Mouse (Mus musculus) small intestine, adult 2 months (tissue): ENCODE results near the gene Mef2c. TPM values are rescaled to one million over a fixed set of nuclear protein-coding genes. Genes with fewer than 3 reads are reported as not detected.

Experiments
- H3K27ac ChIP-seq: fragments of 200-500 bp; 2 replicates; pipeline ENCODE4 v1.5.1; 2012; ENCODE audit warnings: low read depth, low read length, control low read depth, inconsistent platforms; ENCODE audit not compliant: insufficient read depth
- H3K27me3 ChIP-seq: fragments of 200-500 bp; 2 replicates; pipeline ENCODE4 v1.6.1; 2012; ENCODE audit warnings: mild to moderate bottlenecking, moderate library complexity, low read length, inconsistent platforms; ENCODE audit not compliant: control insufficient read depth, insufficient read depth
- H3K36me3 ChIP-seq: fragments of 200-500 bp; 2 replicates; pipeline ENCODE4 v1.6.1; 2012; ENCODE audit warnings: mild to moderate bottlenecking, low read length, control low read depth, inconsistent platforms; ENCODE audit not compliant: control insufficient read depth, insufficient read depth
- H3K4me1 ChIP-seq: fragments of 200-500 bp; 2 replicates; pipeline ENCODE4 v1.6.1; 2012; ENCODE audit warnings: low read length, inconsistent platforms, mixed read lengths; ENCODE audit not compliant: control insufficient read depth, insufficient read depth, insufficient read length
- H3K4me3 ChIP-seq: fragments of 200-500 bp; 2 replicates; pipeline ENCODE4 v1.5.1; 2012; ENCODE audit warnings: low read depth, mild to moderate bottlenecking, control low read depth, inconsistent platforms, low read length, moderate library complexity
- CTCF ChIP-seq: fragments of 200-500 bp; IDR thresholded peaks from 2 replicates; pipeline ENCODE4 v1.5.1; 2012; ENCODE audit warnings: low read depth, mild to moderate bottlenecking, control low read depth, inconsistent platforms, low read length, moderate library complexity, mixed read lengths; ENCODE audit not compliant: insufficient replicate concordance, insufficient read length; ENCODE audit errors: extremely low read depth
- POLR2A ChIP-seq: fragments of 200-500 bp; IDR thresholded peaks from 2 replicates; pipeline ENCODE4 v1.6.1; 2012; ENCODE audit warnings: low read depth, mild to moderate bottlenecking, control low read depth, inconsistent platforms, low read length, moderate library complexity
- WGBS: fragments of 180-500 bp; shearing (Covaris S2); methylation state at CpG from one replicate; pipeline ENCODE4 v1.1.7; 2018; 5-methylcytosine and 5-hydroxymethylcytosine counted together
- polyA plus RNA-seq: library from polyadenylated mRNA; depleted of rRNA; stranded (reverse); fragments of >200 nt; gene quantifications from 2 replicates; pipeline ENCODE4 v1.2.3, GENCODE M21; 2012

Gene Mef2c
- polyA plus RNA-seq, 1 experiment, result 13.1 TPM

- H3K27me3 ChIP-seq, result no peaks in the 10 kb centered on the region
- peaks cover 1% of the 10 kb centered on the region; the same call in 1 of the 2 replicates for H3K36me3 ChIP-seq
- TF ChIP-seq CTCF, result no peak
- TF ChIP-seq POLR2A, result no peak
- no peak overlapping the region for H3K27ac ChIP-seq
- H3K4me1 ChIP-seq, result no peaks in the 10 kb centered on the region
- 74% methylated on average over 7 of the region's 7 CpGs for WGBS
- no peak overlapping the region for H3K4me3 ChIP-seq
These were observed 157.3 kb downstream of the Mef2c start for GRCm38 (mm10) chr13:83661166-83661565.

GRCm38 (mm10) chr13:83662089-83662551 is 158.3 kb downstream of the Mef2c start:
- Histone ChIP-seq H3K36me3 (peaks cover 1% of the 10 kb centered on the region; the same call in 1 of the 2 replicates), H3K4me3 (no peak overlapping the region), H3K27ac (no peak overlapping the region), H3K4me1 (no peaks in the 10 kb centered on the region), H3K27me3 (no peaks in the 10 kb centered on the region)
- TF ChIP-seq POLR2A (no peak), CTCF (no peak)
- 63% methylated on average over 14 of the region's 14 CpGs for WGBS

- Histone ChIP-seq H3K27ac (no peak overlapping the region), H3K36me3 (peaks cover 1% of the 10 kb centered on the region; the same call in 1 of the 2 replicates), H3K4me3 (no peak overlapping the region), H3K27me3 (no peaks in the 10 kb centered on the region), H3K4me1 (no peaks in the 10 kb centered on the region)
- 86% methylated on average over 7 of the region's 7 CpGs for WGBS
- no peak for TF ChIP-seq POLR2A
- TF ChIP-seq CTCF, result no peak
These were observed 162.3 kb downstream of the Mef2c start for GRCm38 (mm10) chr13:83666179-83666578.

GRCm38 (mm10) chr13:83667051-83667450 is 163.2 kb downstream of the Mef2c start:
- Histone ChIP-seq H3K4me3 (no peak overlapping the region), H3K36me3 (peaks cover 1% of the 10 kb centered on the region; the same call in 1 of the 2 replicates), H3K27ac (no peak overlapping the region), H3K27me3 (no peaks in the 10 kb centered on the region), H3K4me1 (no peaks in the 10 kb centered on the region)
- 79% methylated on average over 3 of the region's 3 CpGs for WGBS
- TF ChIP-seq CTCF (no peak), POLR2A (no peak)

GRCm38 (mm10) chr13:83707611-83708010 is 203.8 kb downstream of the Mef2c start:
- TF ChIP-seq CTCF (no peak), POLR2A (no peak)
- Histone ChIP-seq H3K27ac (no peak overlapping the region), H3K4me3 (no peak overlapping the region), H3K36me3 (no peaks in the 10 kb centered on the region), H3K4me1 (no peaks in the 10 kb centered on the region), H3K27me3 (peaks cover under 1% of the 10 kb centered on the region; the same call in 1 of the 2 replicates)
- WGBS, result 61% methylated on average over 2 of the region's 2 CpGs

GRCm38 (mm10) chr13:83712778-83713380 is 209.0 kb downstream of the Mef2c start:
- Histone ChIP-seq H3K27me3 (peaks cover 36% of the 10 kb centered on the region), H3K36me3 (no peaks in the 10 kb centered on the region), H3K4me1 (no peaks in the 10 kb centered on the region), H3K27ac (no peak overlapping the region), H3K4me3 (no peak overlapping the region)
- 27% methylated on average over 5 of the region's 5 CpGs for WGBS
- TF ChIP-seq POLR2A, result no peak

GRCm38 (mm10) chr13:83713661-83714291 is 209.9 kb downstream of the Mef2c start:
- no peak for TF ChIP-seq POLR2A
- no peak for TF ChIP-seq CTCF
- Histone ChIP-seq H3K4me1 (no peaks in the 10 kb centered on the region), H3K36me3 (no peaks in the 10 kb centered on the region), H3K27me3 (peaks cover 43% of the 10 kb centered on the region), H3K4me3 (no peak overlapping the region), H3K27ac (no peak overlapping the region)
- 7% methylated on average over 19 of the region's 19 CpGs for WGBS
